Mouse (Mus musculus) forebrain, postnatal 0 days (tissue): ENCODE measurements around the gene Rfx8. TPM values are rescaled to one million over a fixed set of nuclear protein-coding genes. Genes with fewer than 3 reads are reported as not detected.

Experiments
- ATAC-seq: fragments of 200-750 bp; cut with Nextera tagmentation; 2 replicates; pipeline ENCODE4 v1.8.0; 2017; ENCODE audit warnings: mild to moderate bottlenecking, moderate library complexity
- DNase-seq: peaks from one replicate; pipeline ENCODE4 v3.0.0-alpha.2; 2015
- H3K27ac ChIP-seq: fragments of 300-500 bp; sonication (generic); 2 replicates; pipeline ENCODE4 v1.5.1; 2014; ENCODE audit warnings: low read depth, mild to moderate bottlenecking, antibody characterized with exemption, low read length, moderate library complexity, mixed read lengths
- H3K27me3 ChIP-seq: fragments of 300-500 bp; sonication (generic); 2 replicates; pipeline ENCODE4 v1.6.1; 2014; ENCODE audit warnings: mild to moderate bottlenecking, low read length, mixed read lengths; ENCODE audit not compliant: insufficient read depth
- H3K36me3 ChIP-seq: fragments of 300-500 bp; sonication (generic); 2 replicates; pipeline ENCODE4 v1.6.1; 2014; ENCODE audit warnings: mild to moderate bottlenecking, moderate library complexity; ENCODE audit not compliant: insufficient read depth
- H3K4me1 ChIP-seq: fragments of 300-500 bp; sonication (generic); 2 replicates; pipeline ENCODE4 v1.6.1; 2014; ENCODE audit warnings: antibody characterized with exemption; ENCODE audit not compliant: insufficient read depth
- H3K4me2 ChIP-seq: fragments of 300-500 bp; sonication (generic); 2 replicates; pipeline ENCODE4 v1.6.1; 2014; ENCODE audit warnings: low read depth, mild to moderate bottlenecking, moderate library complexity
- H3K4me3 ChIP-seq: fragments of 300-500 bp; sonication (generic); 2 replicates; pipeline ENCODE4 v1.5.1; 2014; ENCODE audit warnings: low read depth, low read length, mixed read lengths
- H3K9ac ChIP-seq: fragments of 300-500 bp; sonication (generic); 2 replicates; pipeline ENCODE4 v1.6.1; 2014; ENCODE audit warnings: mild to moderate bottlenecking
- H3K9me3 ChIP-seq: fragments of 300-500 bp; sonication (generic); 2 replicates; pipeline ENCODE4 v1.6.1; 2016; ENCODE audit warnings: low read length
- CTCF ChIP-seq: sonication (generic); IDR thresholded peaks from 2 replicates; pipeline ENCODE4 v1.5.1; 2016; ENCODE audit warnings: antibody characterized with exemption, control low read depth, low read depth
- WGBS: fragments of 180-500 bp; shearing (Covaris S2); extraction: QIAGEN DNeasy Blood & Tissue Kit; methylation state at CpG from one replicate; pipeline ENCODE4 v1.1.7; 2014; 5-methylcytosine and 5-hydroxymethylcytosine counted together
- polyA plus RNA-seq: library from polyadenylated mRNA; unstranded; fragments of >200 nt; fragmentation: Nextera tagmentation; extraction: Ambion mirVana; gene quantifications from 2 replicates; pipeline ENCODE4 v1.2.1, GENCODE M21; 2015
- total RNA-seq: library from RNA; depleted of rRNA; stranded (reverse); fragments of >200 nt; gene quantifications from 2 replicates; pipeline ENCODE4 v1.2.3, GENCODE M21; 2014

Gene Rfx8
- total and polyA plus RNA-seq, 2 experiments from 2014 or later, result 0.22 to 0.52 TPM

DNA sequence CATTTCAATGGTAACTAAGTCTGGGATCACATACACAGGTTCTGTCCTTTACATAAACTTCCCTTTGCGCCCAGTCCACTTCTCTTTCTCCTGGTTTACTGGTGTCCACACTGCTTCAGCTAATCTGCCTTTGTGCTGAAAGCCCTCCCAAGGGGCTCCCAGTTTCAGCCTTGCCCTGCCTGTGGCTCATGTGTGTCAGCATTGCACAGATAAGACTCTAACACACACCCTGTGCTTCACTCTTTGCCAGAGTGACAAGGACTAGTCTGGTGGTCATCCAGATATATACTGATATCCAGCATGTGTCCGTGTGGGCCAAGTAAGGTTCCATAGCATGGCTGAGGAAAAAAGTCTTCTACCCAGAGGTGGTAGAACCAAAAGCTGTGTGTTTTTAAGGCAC is 14.7 kb upstream of the Rfx8 start:
- Histone ChIP-seq H3K4me1 (no peaks in the 10 kb centered on the region), H3K9ac (no peak overlapping the region), H3K4me2 (no peak overlapping the region), H3K4me3 (no peak overlapping the region), H3K36me3 (no peaks in the 10 kb centered on the region), H3K27ac (peak overlapping the region; percentile 35; the same call in 1 of the 2 replicates), H3K9me3 (no peaks in the 10 kb centered on the region), H3K27me3 (no peaks in the 10 kb centered on the region)
- no peak for DNase-seq
- WGBS, result 74% methylated on average over 2 of the region's 2 CpGs
- TF ChIP-seq CTCF, result no peak
- ATAC-seq, result no peak

GRCm38 (mm10) chr1:39734881-39735280 is 14.1 kb upstream of the Rfx8 start:
- H3K36me3 ChIP-seq, result no peaks in the 10 kb centered on the region
- H3K27me3 ChIP-seq, result no peaks in the 10 kb centered on the region
- no peak overlapping the region for H3K9ac ChIP-seq
- WGBS, result 92% methylated on average over 6 of the region's 6 CpGs
- no peak overlapping the region for H3K27ac ChIP-seq
- H3K4me2 ChIP-seq, result no peak overlapping the region
- no peak for TF ChIP-seq CTCF
- ATAC-seq (no peak), DNase-seq (no peak)
- no peak overlapping the region for H3K4me3 ChIP-seq
- no peaks in the 10 kb centered on the region for H3K9me3 ChIP-seq
- no peaks in the 10 kb centered on the region for H3K4me1 ChIP-seq

- TF ChIP-seq CTCF, result no peak
- H3K27ac ChIP-seq, result no peak overlapping the region
- H3K4me3 ChIP-seq, result no peak overlapping the region
- no peaks in the 10 kb centered on the region for H3K9me3 ChIP-seq
- 83% methylated on average over 13 of the region's 13 CpGs for WGBS
- H3K36me3 ChIP-seq, result no peaks in the 10 kb centered on the region
- ATAC-seq (no peak), DNase-seq (no peak)
- H3K4me1 ChIP-seq, result no peaks in the 10 kb centered on the region
- no peaks in the 10 kb centered on the region for H3K27me3 ChIP-seq
- no peak overlapping the region for H3K9ac ChIP-seq
- no peak overlapping the region for H3K4me2 ChIP-seq
Observed at GRCm38 (mm10) chr1:39734311-39734710, 13.5 kb upstream of the Rfx8 start.

DNA sequence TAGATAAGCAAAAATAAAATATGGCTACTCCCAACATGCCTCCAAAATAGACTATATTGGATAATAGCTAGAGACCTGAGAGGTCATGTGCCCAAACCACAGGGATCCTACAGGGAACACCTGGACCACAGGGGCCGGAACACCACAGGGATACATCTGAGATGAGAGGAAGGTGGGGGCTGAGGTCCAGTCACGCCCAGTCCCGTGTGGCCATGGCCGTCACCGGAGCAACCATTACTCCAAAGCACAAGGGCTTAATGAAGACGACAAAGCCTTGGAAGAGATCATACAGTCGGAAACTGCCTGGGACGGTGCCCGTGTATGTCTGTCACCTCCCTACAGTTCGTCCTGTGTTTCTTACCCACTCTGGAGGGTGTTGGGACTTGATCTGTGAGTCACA is 13.1 kb upstream of the Rfx8 start:
- no peaks in the 10 kb centered on the region for H3K27me3 ChIP-seq
- no peak for ATAC-seq
- H3K9ac ChIP-seq, result no peak overlapping the region
- DNase-seq, result no peak
- 87% methylated on average over 10 of the region's 10 CpGs for WGBS
- H3K36me3 ChIP-seq, result no peaks in the 10 kb centered on the region
- TF ChIP-seq CTCF, result no peak
- no peaks in the 10 kb centered on the region for H3K4me1 ChIP-seq
- H3K27ac ChIP-seq, result no peak overlapping the region
- H3K4me2 ChIP-seq, result no peak overlapping the region
- H3K9me3 ChIP-seq, result no peaks in the 10 kb centered on the region
- H3K4me3 ChIP-seq, result no peak overlapping the region

- no peak for DNase-seq
- 67% methylated on average over 10 of the region's 10 CpGs for WGBS
Observed at GRCm38 (mm10) chr1:39732081-39732480, 11.3 kb upstream of the Rfx8 start.

DNA sequence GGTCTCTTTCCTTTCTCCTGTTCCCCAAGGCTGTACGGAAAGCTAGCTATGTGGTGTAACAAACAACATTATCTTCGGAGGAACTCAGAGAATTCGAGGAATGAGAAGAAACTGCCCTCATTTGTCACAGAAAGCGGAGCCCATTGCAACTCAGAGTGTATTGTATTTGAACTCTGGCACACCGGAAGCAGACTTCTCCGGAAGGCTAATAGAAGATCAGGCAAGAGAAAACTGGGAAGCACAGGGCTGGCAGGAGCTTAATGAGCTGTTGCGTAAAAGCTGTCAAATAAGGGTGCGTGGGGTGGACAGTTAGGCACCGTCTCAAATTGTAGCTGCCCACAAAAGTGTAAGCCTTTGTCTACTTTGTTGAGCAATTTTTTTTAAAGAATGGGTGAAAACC is 10.7 kb upstream of the Rfx8 start:
- Histone ChIP-seq H3K4me2 (no peak overlapping the region), H3K27ac (no peak overlapping the region), H3K4me1 (no peaks in the 10 kb centered on the region), H3K27me3 (no peaks in the 10 kb centered on the region), H3K9me3 (no peaks in the 10 kb centered on the region), H3K4me3 (no peak overlapping the region), H3K36me3 (no peaks in the 10 kb centered on the region), H3K9ac (no peak overlapping the region)
- no peak for TF ChIP-seq CTCF
- ATAC-seq (no peak), DNase-seq (no peak)
- 36% methylated on average over 9 of the region's 9 CpGs for WGBS

More at GRCm38 (mm10) chr1:39732081-39732480, 11.3 kb upstream of the Rfx8 start:
- Histone ChIP-seq H3K4me3 (no peak overlapping the region), H3K4me2 (no peak overlapping the region), H3K27ac (no peak overlapping the region), H3K4me1 (no peaks in the 10 kb centered on the region), H3K9me3 (no peaks in the 10 kb centered on the region), H3K36me3 (no peaks in the 10 kb centered on the region), H3K9ac (no peak overlapping the region), H3K27me3 (no peaks in the 10 kb centered on the region)
- no peak for TF ChIP-seq CTCF
- ATAC-seq, result no peak

DNA sequence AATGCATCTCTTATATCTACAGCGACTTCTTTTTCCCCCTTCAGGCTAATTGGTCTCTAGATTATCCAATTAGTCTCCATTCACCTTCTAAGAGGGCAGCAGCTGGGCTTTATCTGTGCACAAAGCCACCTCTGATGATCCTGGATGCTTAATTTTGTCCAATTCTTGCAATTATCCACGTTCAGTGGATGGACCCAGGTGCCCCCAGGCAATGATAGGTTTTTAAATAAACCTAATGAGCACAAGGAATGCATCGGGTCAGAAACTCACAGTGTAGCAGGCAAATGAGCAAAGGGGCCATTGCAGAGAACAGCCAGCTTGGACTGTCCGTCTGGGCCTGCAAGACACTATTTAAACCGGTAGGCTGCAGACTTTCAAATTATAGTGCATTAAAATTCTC is 10.1 kb upstream of the Rfx8 start:
- Histone ChIP-seq H3K27me3 (no peaks in the 10 kb centered on the region), H3K4me2 (no peak overlapping the region), H3K36me3 (no peaks in the 10 kb centered on the region), H3K4me3 (no peak overlapping the region), H3K9me3 (no peaks in the 10 kb centered on the region), H3K27ac (no peak overlapping the region), H3K9ac (no peak overlapping the region), H3K4me1 (no peaks in the 10 kb centered on the region)
- 10% methylated on average over 5 of the region's 5 CpGs for WGBS
- ATAC-seq (no peak), DNase-seq (no peak)
- TF ChIP-seq CTCF, result 0 out of 2 replicates have a peak, but pooled peaks have one; percentile 2

- Histone ChIP-seq H3K4me3 (no peak overlapping the region), H3K27ac (no peak overlapping the region), H3K4me2 (no peak overlapping the region), H3K9me3 (no peaks in the 10 kb centered on the region), H3K36me3 (no peaks in the 10 kb centered on the region), H3K9ac (no peak overlapping the region), H3K27me3 (no peaks in the 10 kb centered on the region), H3K4me1 (no peaks in the 10 kb centered on the region)
- WGBS, result 80% methylated on average over 6 of the region's 6 CpGs
- DNase-seq (no peak), ATAC-seq (no peak)
- no peak for TF ChIP-seq CTCF
Observed at GRCm38 (mm10) chr1:39729919-39730318, 9.1 kb upstream of the Rfx8 start.
